8 mouse cellular contexts compared by ENCODE assay signal in genomic region chr12:10390671-10391441, GRCm38 (mm10). TPM values are rescaled to one million over a fixed set of nuclear protein-coding genes. Genes with fewer than 3 reads are reported as not detected.
DNase-seq lines count a peak whose midpoint lies in the region; ATAC-seq and TF ChIP-seq lines count a peak whose summit lies in the region.

Rdh14 (plus strand) TSS chr12:10390772.

- H3K9ac ChIP-seq in forebrain, embryonic 15.5 days (replicated peaks): peak within 1 kb of the TSS; percentile 83

- 0 out of 2 replicates have a peak, but pooled peaks cover 4% of the 10 kb centered on the region for H3K36me3 ChIP-seq in forebrain, embryonic 15.5 days

- H3K27ac ChIP-seq in forebrain, embryonic 15.5 days (replicated peaks): peak within 1 kb of the TSS; percentile 79

- peak; percentile 42 for TF ChIP-seq CTCF in lung, adult 2 months (IDR thresholded peaks at IDR 0.05; ENCODE audit: insufficient read depth, low read length)

- peak within 1 kb of the TSS; percentile 63 for H3K4me3 ChIP-seq in forebrain, embryonic 15.5 days
- peak within 1 kb of the TSS; percentile 87 for H3K4me3 ChIP-seq in lung, adult 2 months (replicated peaks; ENCODE audit: extremely low read depth, low read depth, low read length)

- H3K27me3 ChIP-seq in forebrain, embryonic 15.5 days: no peaks in the 10 kb centered on the region

- peak; percentile 99 for ATAC-seq in forebrain, embryonic 15.5 days (replicated peaks)
- peak; percentile 97 for ATAC-seq in neutrophil, adult 5-6 weeks (ENCODE audit: extremely low read depth, insufficient number of reproducible peaks, low FRiP score, poor library complexity, severe bottlenecking)

- intact Hi-C loops in heart, postnatal 25 days (cut with DNase I): loop anchor here (10.0 kb wide), 1 partner anchor 1356 kb away; no protein-coding TSS in a partner anchor

- DNase-seq in ES-CJ7 (ENCODE audit: low read depth, low spot score): peak; percentile 91
- peak; percentile 95 for DNase-seq in cerebellum, adult 11-12 months
- DNase-seq in heart, postnatal 25 days (ENCODE audit: low spot score): peak; percentile 91
- DNase-seq in layer of hippocampus, adult 18-20 months (ENCODE audit: low spot score in 2 of 2): peak; percentile 91 to 99
- DNase-seq in lung, adult 2 months: peak; percentile 96
- peak; percentile 89 to 90 for DNase-seq in thymus, adult 18-20 months

- H3K9me3 ChIP-seq in forebrain, embryonic 15.5 days: no peaks in the 10 kb centered on the region

- H3K4me1 ChIP-seq in forebrain, embryonic 15.5 days: peaks cover 14% of the 10 kb centered on the region
- peaks cover 4% of the 10 kb centered on the region for H3K4me1 ChIP-seq in lung, adult 2 months (ENCODE audit: control insufficient read depth, insufficient read depth, low read length)

- WGBS in forebrain, embryonic 15.5 days: under 1% methylated on average over 52 of the region's 53 CpGs
- under 1% methylated on average over 53 of the region's 53 CpGs for WGBS in lung, adult 2 months

- TF ChIP-seq POLR2A in lung, adult 2 months (IDR thresholded peaks at IDR 0.05; ENCODE audit: borderline replicate concordance, extremely low read depth, low read depth, low read length): peak; percentile 80; the same call in 1 of the 2 replicates

- peak within 1 kb of the TSS; percentile 67 for H3K4me2 ChIP-seq in forebrain, embryonic 15.5 days (replicated peaks)

RNA-seq across cellular contexts. Expression of gene Rdh14, which starts in this region (rescaled TPM):
- polyA plus RNA-seq in forebrain, embryonic 15.5 days (2015; fragmentation: Nextera tagmentation; extraction: Ambion mirVana): 35.5 and 37.9 TPM in 2 replicates
- total RNA-seq in heart, postnatal 25 days (2021): 10 to 100 TPM; 50.3 to 50.7 TPM
- total RNA-seq in layer of hippocampus, adult 18-20 months (2021): 10 to 100 TPM; 34.3 to 36.7 TPM
- 10.8 and 12.6 TPM in 2 replicates for polyA plus RNA-seq in lung, adult 2 months (2012; rRNA removed)
- total RNA-seq in neutrophil, adult 5-6 weeks (2017): 14.1 and 16.8 TPM in 2 replicates

Comparison
In these comparisons a context has a peak if more than half of its experiments do, and no peak if none do; other contexts are left out.
1. Peak in every context shown above with its lines: DNase-seq, ATAC-seq, H3K4me3 ChIP-seq and H3K27ac ChIP-seq.